Mouse (Mus musculus) testis, postnatal 14 days (tissue): Measurements from ENCODE around the gene Sval1.

Source experiments
- DNase-seq: peaks from one replicate; pipeline ENCODE4 v3.0.0; 2021; ENCODE audit warnings: low spot score

Sval1 gene

GRCm38 (mm10) chr6:41951330-41951729, at the start of gene Sval1:
Gene Sval1 (plus strand): TSS chr6:41951630.
- DNase-seq, result no peak

- no peak for DNase-seq
Observed at GRCm38 (mm10) chr6:41911625-41912024, 39.8 kb upstream of the Sval1 start.

GRCm38 (mm10) chr6:41914883-41915282, 36.5 kb upstream of the Sval1 start:
- no peak for DNase-seq

- no peak for DNase-seq
Observed at GRCm38 (mm10) chr6:41967840-41968239, 16.4 kb downstream of the Sval1 start, which contains the start of gene Sval3. Gene Sval3 (plus strand): TSS chr6:41968140.
